Mouse (Mus musculus) midbrain, postnatal 0 days (tissue): ENCODE data around the gene Fmo5. TPM values are rescaled to one million over a fixed set of nuclear protein-coding genes. Genes with fewer than 3 reads are reported as not detected.

ENCODE experiments used
- ATAC-seq: fragments of 200-750 bp; cut with Nextera tagmentation; 2 replicates; pipeline ENCODE4 v1.8.0; 2017; ENCODE audit warnings: moderate number of reproducible peaks, mild to moderate bottlenecking, moderate TSS enrichment, moderate library complexity; ENCODE audit not compliant: low FRiP score
- DNase-seq: peaks from one replicate; pipeline ENCODE4 v3.0.0-alpha.2; 2015; ENCODE audit warnings: low spot score
- H3K27ac ChIP-seq: fragments of 300-500 bp; sonication (generic); 2 replicates; pipeline ENCODE4 v1.5.1; 2014; ENCODE audit warnings: low read depth, mild to moderate bottlenecking, low read length, mixed read lengths
- H3K27me3 ChIP-seq: fragments of 300-500 bp; sonication (generic); 2 replicates; pipeline ENCODE4 v1.6.1; 2014; ENCODE audit warnings: low read length, control low read depth, mixed read lengths; ENCODE audit not compliant: insufficient read depth
- H3K36me3 ChIP-seq: fragments of 300-500 bp; sonication (generic); 2 replicates; pipeline ENCODE4 v1.6.1; 2014; ENCODE audit warnings: low read length, control low read depth, mixed read lengths; ENCODE audit not compliant: insufficient read depth
- H3K4me1 ChIP-seq: fragments of 300-500 bp; sonication (generic); 2 replicates; pipeline ENCODE4 v1.6.1; 2014; ENCODE audit warnings: mild to moderate bottlenecking, control low read depth, antibody characterized with exemption, low read length, mixed read lengths; ENCODE audit not compliant: insufficient read depth
- H3K4me2 ChIP-seq: fragments of 300-500 bp; sonication (generic); 2 replicates; pipeline ENCODE4 v1.6.1; 2014; ENCODE audit warnings: low read depth, mild to moderate bottlenecking, low read length, mixed read lengths; ENCODE audit not compliant: poor library complexity, severe bottlenecking
- H3K4me3 ChIP-seq: fragments of 300-500 bp; sonication (generic); 2 replicates; pipeline ENCODE4 v1.5.1; 2014; ENCODE audit warnings: low read depth, mild to moderate bottlenecking, low read length, moderate library complexity
- H3K9ac ChIP-seq: fragments of 300-500 bp; sonication (generic); replicated peaks from 2 replicates; pipeline ENCODE4 v1.6.1; 2014; ENCODE audit warnings: mild to moderate bottlenecking, low read length, moderate library complexity, mixed read lengths; ENCODE audit not compliant: poor library complexity, severe bottlenecking
- H3K9me3 ChIP-seq: fragments of 300-500 bp; sonication (generic); 2 replicates; pipeline ENCODE4 v1.6.1; 2016; ENCODE audit warnings: low read length, control low read depth
- CTCF ChIP-seq: IDR thresholded peaks from 2 replicates; pipeline ENCODE4 v1.5.1; 2016; ENCODE audit warnings: antibody characterized with exemption, mild to moderate bottlenecking
- WGBS: fragments of 180-500 bp; shearing (Covaris S2); extraction: QIAGEN DNeasy Blood & Tissue Kit; methylation state at CpG from one replicate; pipeline ENCODE4 v1.1.7; 2014; 5-methylcytosine and 5-hydroxymethylcytosine counted together
- polyA plus RNA-seq: library from polyadenylated mRNA; unstranded; fragments of >200 nt; fragmentation: Nextera tagmentation; extraction: Ambion mirVana; gene quantifications from 2 replicates; pipeline ENCODE4 v1.2.1, GENCODE M21; 2015
- total RNA-seq: library from RNA; depleted of rRNA; stranded (reverse); fragments of >200 nt; gene quantifications from 2 replicates; pipeline ENCODE4 v1.2.3, GENCODE M21; 2014

Fmo5 gene
- total and polyA plus RNA-seq, 2 experiments from 2014 or later: 0.38 to 0.60 TPM

GRCm38 (mm10) chr3:97624611-97625010 lies 4.0 kb upstream of the Fmo5 start:
- H3K9ac ChIP-seq: no peak overlapping the region
- no peaks in the 10 kb centered on the region for H3K27me3 ChIP-seq
- H3K4me3 ChIP-seq: no peak overlapping the region
- H3K27ac ChIP-seq: no peak overlapping the region
- no peak overlapping the region for H3K4me2 ChIP-seq
- no peaks in the 10 kb centered on the region for H3K9me3 ChIP-seq
- no peak for TF ChIP-seq CTCF
- DNase-seq: no peak
- 45% methylated on average over 2 of the region's 2 CpGs for WGBS
- ATAC-seq: no peak
- H3K4me1 ChIP-seq: no peaks in the 10 kb centered on the region
- H3K36me3 ChIP-seq: no peaks in the 10 kb centered on the region

- TF ChIP-seq CTCF: no peak
- no peak for DNase-seq
- 88% methylated on average over 7 of the region's 7 CpGs for WGBS
Measured at GRCm38 (mm10) chr3:97627893-97628292, 711 bp upstream of the Fmo5 start.

GRCm38 (mm10) chr3:97629941-97630340 lies 1.3 kb downstream of the Fmo5 start:
- ATAC-seq (no peak), DNase-seq (no peak)
- no peak for TF ChIP-seq CTCF
- H3K36me3 ChIP-seq: no peaks in the 10 kb centered on the region
- H3K9ac ChIP-seq: no peak overlapping the region
- WGBS: 85% methylated on average over 4 of the region's 4 CpGs
- H3K4me3 ChIP-seq: no peak overlapping the region
- H3K9me3 ChIP-seq: no peaks in the 10 kb centered on the region
- H3K27me3 ChIP-seq: no peaks in the 10 kb centered on the region
- H3K4me1 ChIP-seq: no peaks in the 10 kb centered on the region
- no peak overlapping the region for H3K27ac ChIP-seq
- no peak overlapping the region for H3K4me2 ChIP-seq

More at GRCm38 (mm10) chr3:97627893-97628292, 711 bp upstream of the Fmo5 start:
- Histone ChIP-seq H3K36me3 (no peaks in the 10 kb centered on the region), H3K27ac (no peak overlapping the region), H3K9me3 (no peaks in the 10 kb centered on the region), H3K4me1 (no peaks in the 10 kb centered on the region), H3K27me3 (no peaks in the 10 kb centered on the region), H3K4me3 (no peak overlapping the region), H3K9ac (no peak overlapping the region), H3K4me2 (no peak overlapping the region)
- ATAC-seq: no peak

GRCm38 (mm10) chr3:97630746-97631145 lies 2.1 kb downstream of the Fmo5 start:
- H3K4me3 ChIP-seq: no peak overlapping the region
- 94% methylated on average over 4 of the region's 4 CpGs for WGBS
- no peak overlapping the region for H3K27ac ChIP-seq
- H3K27me3 ChIP-seq: no peaks in the 10 kb centered on the region
- DNase-seq (no peak), ATAC-seq (no peak)
- H3K9ac ChIP-seq: no peak overlapping the region
- no peaks in the 10 kb centered on the region for H3K4me1 ChIP-seq
- H3K4me2 ChIP-seq: no peak overlapping the region
- H3K36me3 ChIP-seq: no peaks in the 10 kb centered on the region
- H3K9me3 ChIP-seq: no peaks in the 10 kb centered on the region
- TF ChIP-seq CTCF: no peak

GRCm38 (mm10) chr3:97631258-97631860 lies 2.8 kb downstream of the Fmo5 start:
- TF ChIP-seq CTCF: no peak
- no peaks in the 10 kb centered on the region for H3K36me3 ChIP-seq
- no peak overlapping the region for H3K9ac ChIP-seq

GRCm38 (mm10) chr3:97633456-97633855 lies 4.9 kb downstream of the Fmo5 start:
- Histone ChIP-seq H3K4me1 (no peaks in the 10 kb centered on the region), H3K4me2 (no peak overlapping the region), H3K27ac (no peak overlapping the region), H3K27me3 (no peaks in the 10 kb centered on the region), H3K36me3 (no peaks in the 10 kb centered on the region), H3K9me3 (no peaks in the 10 kb centered on the region), H3K4me3 (no peak overlapping the region), H3K9ac (no peak overlapping the region)
- ATAC-seq: no peak
- TF ChIP-seq CTCF: no peak
- DNase-seq: no peak
- WGBS: 85% methylated on average over 4 of the region's 4 CpGs

More at GRCm38 (mm10) chr3:97631258-97631860, 2.8 kb downstream of the Fmo5 start:
- ATAC-seq: no peak
- no peak overlapping the region for H3K4me3 ChIP-seq
- no peak overlapping the region for H3K4me2 ChIP-seq
- no peak overlapping the region for H3K27ac ChIP-seq
- H3K4me1 ChIP-seq: no peaks in the 10 kb centered on the region
- no peaks in the 10 kb centered on the region for H3K9me3 ChIP-seq
- H3K27me3 ChIP-seq: no peaks in the 10 kb centered on the region
- no peak for DNase-seq
- WGBS: 86% methylated on average over 8 of the region's 8 CpGs
